Mouse (Mus musculus) heart, postnatal 0 days (tissue): ENCODE measurements around the gene Rd3. TPM values are rescaled to one million over a fixed set of nuclear protein-coding genes. Genes with fewer than 3 reads are reported as not detected.

ENCODE experiments used
- ATAC-seq: fragments of 200-750 bp; cut with Nextera tagmentation; 2 replicates; pipeline ENCODE4 v1.8.0; 2017; ENCODE audit warnings: low read depth, moderate number of reproducible peaks, moderate library complexity; ENCODE audit not compliant: insufficient read depth
- DNase-seq: peaks from one replicate; pipeline ENCODE4 v3.0.0-alpha.2; 2016; ENCODE audit warnings: low spot score
- H3K27ac ChIP-seq: fragments of 300-500 bp; sonication (generic); 2 replicates; pipeline ENCODE4 v1.5.1; 2014; ENCODE audit warnings: low read depth, mild to moderate bottlenecking
- H3K27me3 ChIP-seq: fragments of 300-500 bp; sonication (generic); 2 replicates; pipeline ENCODE4 v1.6.1; 2014; ENCODE audit warnings: low read length, mixed read lengths; ENCODE audit not compliant: control insufficient read depth, insufficient read depth
- H3K36me3 ChIP-seq: fragments of 300-500 bp; sonication (generic); replicated peaks from 2 replicates; pipeline ENCODE4 v1.6.1; 2014; ENCODE audit warnings: low read length, mixed read lengths; ENCODE audit not compliant: control insufficient read depth, insufficient read depth
- H3K4me1 ChIP-seq: fragments of 300-500 bp; sonication (generic); 2 replicates; pipeline ENCODE4 v1.6.1; 2014; ENCODE audit warnings: antibody characterized with exemption; ENCODE audit not compliant: control insufficient read depth, insufficient read depth
- H3K4me2 ChIP-seq: fragments of 300-500 bp; sonication (generic); 2 replicates; pipeline ENCODE4 v1.6.1; 2014; ENCODE audit warnings: low read depth, mild to moderate bottlenecking, low read length, moderate library complexity
- H3K4me3 ChIP-seq: fragments of 300-500 bp; sonication (generic); 2 replicates; pipeline ENCODE4 v1.5.1; 2014; ENCODE audit warnings: low read depth, low read length
- H3K9ac ChIP-seq: fragments of 300-500 bp; sonication (generic); replicated peaks from 2 replicates; pipeline ENCODE4 v1.6.1; 2014; ENCODE audit warnings: low read depth, low read length, mixed read lengths
- H3K9me3 ChIP-seq: fragments of 300-500 bp; sonication (generic); replicated peaks from 2 replicates; pipeline ENCODE4 v1.6.1; 2016; ENCODE audit warnings: low read length; ENCODE audit not compliant: control insufficient read depth
- CTCF ChIP-seq: IDR thresholded peaks from 2 replicates; pipeline ENCODE4 v1.5.1; 2016; ENCODE audit warnings: antibody characterized with exemption, control low read depth, low read depth
- EP300 ChIP-seq: IDR thresholded peaks from 2 replicates; pipeline ENCODE4 v1.6.1; 2016; ENCODE audit warnings: antibody characterized with exemption, low read depth
- WGBS: fragments of 180-500 bp; shearing (Covaris S2); extraction: QIAGEN DNeasy Blood & Tissue Kit; methylation state at CpG from one replicate; pipeline ENCODE4 v1.1.7; 2014; 5-methylcytosine and 5-hydroxymethylcytosine counted together
- polyA plus RNA-seq: library from polyadenylated mRNA; unstranded; fragments of >200 nt; fragmentation: Nextera tagmentation; extraction: Ambion mirVana; gene quantifications from 2 replicates; pipeline ENCODE4 v1.2.1, GENCODE M21; 2015
- total RNA-seq: library from RNA; depleted of rRNA; stranded (reverse); fragments of >200 nt; gene quantifications from 2 replicates; pipeline ENCODE4 v1.2.3, GENCODE M21; 2014; ENCODE audit warnings: low replicate concordance; rRNA removed

Gene Rd3
- total RNA-seq, result 0.34 and 2.4 TPM in 2 replicates
- polyA plus RNA-seq, result 5.9 and 8.0 TPM in 2 replicates

DNA sequence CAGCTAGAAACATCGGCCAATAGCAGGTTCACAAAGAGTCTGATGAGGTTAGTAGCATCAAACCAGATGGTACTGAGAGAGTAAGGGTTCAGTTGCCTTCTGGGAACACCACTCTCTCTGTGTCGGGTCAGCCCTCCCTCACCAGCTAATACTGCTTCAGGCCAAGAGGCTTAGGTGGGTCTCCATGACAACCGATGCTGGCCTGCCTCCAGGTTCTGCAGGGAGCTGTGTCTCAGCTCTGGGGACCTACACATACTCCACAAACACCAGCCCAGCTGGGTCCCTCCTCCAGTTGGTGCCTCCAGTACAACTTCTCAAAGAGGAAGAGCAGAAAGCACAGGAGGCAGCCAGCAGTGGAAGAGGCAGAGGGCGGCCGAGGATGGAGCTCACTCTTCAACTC is at the start of gene Rd3:
Gene Rd3 (plus strand): TSS at position 184 of the 400 bp plus-strand sequence.
- 44% methylated on average over 5 of the region's 5 CpGs for WGBS
- DNase-seq (peak; percentile 52), ATAC-seq (no peak; the same call in 1 of the 2 replicates)
- Histone ChIP-seq H3K36me3 (no peaks in the 10 kb centered on the region), H3K9ac (no peak within 1 kb of the TSS), H3K4me1 (peaks cover 31% of the 10 kb centered on the region), H3K9me3 (no peaks in the 10 kb centered on the region), H3K4me3 (no peak within 1 kb of the TSS), H3K27ac (no peak within 1 kb of the TSS), H3K4me2 (no peak within 1 kb of the TSS), H3K27me3 (no peaks in the 10 kb centered on the region)
- TF ChIP-seq EP300 (no peak), CTCF (no peak)

DNA sequence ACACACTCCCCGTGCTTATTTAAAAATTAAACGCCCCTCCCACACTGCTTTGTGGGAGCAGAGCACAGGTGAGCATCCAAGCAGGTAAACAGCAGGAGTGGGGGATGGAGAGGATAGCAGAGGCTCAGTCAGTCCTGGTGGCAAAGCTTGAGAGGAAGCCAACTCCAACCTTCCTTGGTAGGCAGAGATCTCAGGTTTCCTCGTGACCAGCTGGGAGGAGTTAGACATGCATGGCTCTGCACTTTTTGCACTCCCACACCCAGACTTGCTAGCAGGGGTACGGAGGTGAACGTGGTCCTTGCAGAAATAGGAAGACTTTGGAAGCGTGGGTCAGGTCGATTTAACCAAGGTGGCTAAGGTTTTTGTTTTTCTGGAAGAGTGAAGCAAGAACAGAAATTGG is 48.8 kb upstream of the Rd3 start:
- Histone ChIP-seq H3K27me3 (no peaks in the 10 kb centered on the region), H3K9me3 (no peaks in the 10 kb centered on the region), H3K36me3 (no peaks in the 10 kb centered on the region), H3K4me1 (peaks cover 5% of the 10 kb centered on the region; the same call in 1 of the 2 replicates), H3K4me2 (no peak overlapping the region), H3K9ac (no peak overlapping the region), H3K4me3 (no peak overlapping the region), H3K27ac (no peak overlapping the region)
- DNase-seq (no peak), ATAC-seq (no peak)
- 75% methylated on average over 7 of the region's 7 CpGs for WGBS
- no peak for TF ChIP-seq EP300
- TF ChIP-seq CTCF, result no peak

DNA sequence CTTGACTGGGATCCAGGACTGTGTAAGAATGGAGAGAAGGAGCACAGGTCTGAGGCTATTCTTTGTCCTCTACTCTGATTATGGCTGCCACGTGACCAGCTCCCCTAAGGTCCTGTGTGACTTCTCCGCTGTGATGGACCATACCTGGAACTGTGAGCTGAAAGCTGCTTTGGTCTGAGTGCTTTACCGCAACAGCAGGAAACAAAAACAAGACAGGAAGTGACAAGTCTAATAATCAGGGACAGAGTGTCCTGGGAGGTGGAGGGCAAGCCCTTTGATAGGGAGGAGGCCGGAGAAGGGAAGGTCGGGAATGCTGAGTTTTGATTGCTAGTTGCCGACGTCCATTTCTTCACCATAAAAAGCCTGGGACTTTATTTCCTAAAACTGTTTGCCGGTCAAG is 48.1 kb upstream of the Rd3 start:
- Histone ChIP-seq H3K27me3 (no peaks in the 10 kb centered on the region), H3K36me3 (no peaks in the 10 kb centered on the region), H3K9me3 (no peaks in the 10 kb centered on the region), H3K4me3 (no peak overlapping the region), H3K27ac (no peak overlapping the region; the same call in 1 of the 2 replicates), H3K4me1 (peaks cover 5% of the 10 kb centered on the region; the same call in 1 of the 2 replicates), H3K9ac (no peak overlapping the region), H3K4me2 (no peak overlapping the region)
- ATAC-seq (0 out of 2 replicates have a peak, but pooled peaks have one; percentile 31), DNase-seq (no peak)
- TF ChIP-seq EP300, result no peak
- TF ChIP-seq CTCF, result no peak
- 53% methylated on average over 8 of the region's 8 CpGs for WGBS

DNA sequence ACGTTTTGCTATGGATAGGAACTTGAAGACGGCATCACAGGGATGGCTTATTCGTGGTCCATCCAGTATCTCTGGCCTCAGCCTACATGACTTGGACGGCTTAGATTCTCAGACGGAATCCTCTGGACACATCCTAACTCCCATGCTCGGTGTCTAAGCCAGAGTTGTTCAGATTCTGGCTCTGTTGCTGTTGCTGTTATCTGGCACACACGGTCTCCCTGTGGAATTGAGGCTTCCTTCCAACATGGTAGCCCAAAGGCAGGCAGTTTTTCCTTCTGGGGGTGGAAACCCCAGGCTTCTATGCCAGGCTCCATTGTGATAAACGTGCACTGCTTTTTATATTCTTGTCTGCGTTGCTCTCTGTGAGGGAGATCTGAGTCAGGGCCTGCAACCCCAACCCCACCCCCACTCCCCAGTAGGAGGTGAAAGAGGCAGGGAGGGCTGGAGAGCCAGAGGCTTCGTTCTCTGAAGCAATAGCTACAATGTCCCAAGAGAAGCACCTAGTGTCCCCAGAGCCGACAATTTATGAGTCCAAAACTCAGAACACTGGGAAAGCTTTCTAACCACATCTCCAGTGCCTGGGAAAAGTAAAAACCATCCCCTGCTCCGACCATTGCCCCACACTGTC is 47.2 kb upstream of the Rd3 start:
- Histone ChIP-seq H3K36me3 (no peaks in the 10 kb centered on the region), H3K9me3 (no peaks in the 10 kb centered on the region), H3K4me1 (peaks cover 5% of the 10 kb centered on the region; the same call in 1 of the 2 replicates), H3K4me3 (no peak overlapping the region), H3K9ac (no peak overlapping the region), H3K27ac (peak overlapping the region; percentile 38; the same call in 1 of the 2 replicates), H3K27me3 (no peaks in the 10 kb centered on the region), H3K4me2 (no peak overlapping the region)
- no peak for DNase-seq
- TF ChIP-seq CTCF (no peak), EP300 (no peak)
- 51% methylated on average over 12 of the region's 12 CpGs for WGBS
- no peak for ATAC-seq

DNA sequence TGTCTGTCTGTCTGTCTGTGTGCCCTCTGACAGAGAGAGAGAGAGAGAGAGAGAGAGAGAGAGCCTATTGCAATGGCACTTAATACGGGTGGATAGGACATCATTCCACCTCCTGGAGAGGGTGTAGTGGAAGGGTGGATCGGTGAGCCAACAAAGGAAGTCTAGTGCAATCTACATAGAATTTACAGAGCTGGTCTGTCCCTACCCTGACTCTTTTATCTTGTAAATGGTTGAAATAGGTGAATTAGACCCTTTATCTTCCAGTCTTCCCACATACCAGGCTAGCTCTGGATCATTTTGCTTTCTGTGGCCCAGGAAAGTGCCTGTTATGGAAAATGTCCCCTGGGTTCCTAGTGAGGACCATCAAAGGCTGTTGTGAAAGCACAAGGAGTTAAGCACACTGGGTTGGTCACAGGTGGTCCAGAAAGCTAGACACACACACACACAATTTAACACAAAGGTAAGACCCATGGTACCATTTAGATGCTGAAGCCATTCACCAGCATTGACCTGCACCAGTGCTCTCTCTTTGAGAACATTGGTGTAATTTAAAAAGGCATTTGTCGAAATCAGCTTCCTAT is 46.6 kb upstream of the Rd3 start:
- Histone ChIP-seq H3K27ac (no peak overlapping the region), H3K4me3 (no peak overlapping the region), H3K9ac (no peak overlapping the region), H3K36me3 (no peaks in the 10 kb centered on the region), H3K27me3 (no peaks in the 10 kb centered on the region), H3K9me3 (no peaks in the 10 kb centered on the region), H3K4me2 (no peak overlapping the region), H3K4me1 (peaks cover 5% of the 10 kb centered on the region; the same call in 1 of the 2 replicates)
- WGBS, result 78% methylated on average over 3 of the region's 3 CpGs
- no peak for ATAC-seq
- DNase-seq, result no peak
- no peak for TF ChIP-seq CTCF
- TF ChIP-seq EP300, result no peak
